Mouse (Mus musculus) skeletal muscle tissue, adult 2 months (tissue): ENCODE results near the gene Ntn1.

Source experiments
- DNase-seq: peaks from one replicate; pipeline ENCODE4 v3.0.0-alpha.2; 2012; ENCODE audit warnings: low read depth, low spot score

The Ntn1 gene

GRCm38 (mm10) chr11:68195168-68195567 lies 205.5 kb downstream of the Ntn1 start:
- DNase-seq, result no peak

- no peak for DNase-seq
Observed at GRCm38 (mm10) chr11:68190849-68191248, 209.8 kb downstream of the Ntn1 start.

- no peak for DNase-seq
Observed at GRCm38 (mm10) chr11:68188695-68189201, 211.9 kb downstream of the Ntn1 start.

DNA sequence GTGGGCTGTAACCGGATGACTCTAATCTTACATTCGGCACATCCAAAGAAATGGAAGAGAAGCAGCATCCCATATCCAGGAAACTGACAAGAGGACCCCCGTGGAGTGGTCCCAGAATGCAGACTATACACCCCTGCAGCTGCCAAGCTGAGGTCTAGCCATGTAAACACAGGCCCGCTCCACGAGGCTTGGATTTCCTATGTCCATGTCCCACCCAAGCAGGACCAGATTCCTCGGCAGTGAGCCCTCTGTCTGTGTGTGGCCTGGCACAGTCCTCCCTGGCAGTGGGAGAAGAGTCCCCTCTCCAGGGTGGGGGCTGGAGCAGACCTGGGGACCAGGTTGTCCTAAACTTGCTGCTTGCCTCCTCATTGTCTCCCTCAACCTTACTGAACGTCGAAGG lies 213.4 kb downstream of the Ntn1 start:
- DNase-seq, result no peak

GRCm38 (mm10) chr11:68185647-68186046 lies 215.0 kb downstream of the Ntn1 start:
- DNase-seq, result no peak

DNA sequence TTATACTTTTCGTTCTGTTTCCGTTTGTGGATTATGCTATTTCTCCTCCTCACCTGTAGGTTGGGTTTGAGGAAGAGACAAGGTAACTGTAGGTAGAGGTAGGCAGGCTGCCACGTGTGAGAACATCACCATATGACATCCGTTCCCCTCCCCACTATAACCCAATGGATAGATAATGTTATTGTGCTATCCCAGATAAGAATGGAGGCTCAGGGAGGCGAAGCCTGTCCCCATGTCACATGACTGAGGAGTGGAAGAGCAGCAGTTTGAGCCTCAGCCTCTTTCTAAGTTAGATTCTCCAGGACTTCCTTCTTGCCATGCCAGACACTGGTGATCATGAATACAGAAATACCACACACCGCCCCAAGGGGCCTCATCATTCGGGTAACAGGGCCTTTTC lies 223.2 kb downstream of the Ntn1 start:
- DNase-seq, result no peak

- DNase-seq, result no peak
Observed at GRCm38 (mm10) chr11:68176550-68176949, 224.1 kb downstream of the Ntn1 start.

DNA sequence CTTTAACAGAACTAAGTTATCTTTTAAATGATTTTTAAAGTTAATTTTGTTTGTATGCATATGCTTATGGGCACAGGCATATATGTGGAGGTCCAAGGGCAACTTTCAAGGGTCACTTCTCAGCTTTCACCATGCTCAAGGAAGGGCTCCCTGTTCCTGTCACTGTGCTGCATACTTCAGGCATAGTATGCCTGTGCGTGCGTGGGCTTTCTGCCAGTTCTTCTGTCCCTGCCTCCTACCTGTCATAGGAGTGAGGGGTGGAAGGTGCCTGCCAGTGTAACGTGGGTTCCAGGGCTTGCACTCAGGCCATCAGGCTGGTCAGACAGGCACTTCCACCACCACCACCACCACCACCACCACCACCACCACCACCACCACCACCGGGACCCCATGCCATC lies 228.0 kb downstream of the Ntn1 start:
- no peak for DNase-seq

GRCm38 (mm10) chr11:68171973-68172647 lies 228.5 kb downstream of the Ntn1 start:
- no peak for DNase-seq

DNA sequence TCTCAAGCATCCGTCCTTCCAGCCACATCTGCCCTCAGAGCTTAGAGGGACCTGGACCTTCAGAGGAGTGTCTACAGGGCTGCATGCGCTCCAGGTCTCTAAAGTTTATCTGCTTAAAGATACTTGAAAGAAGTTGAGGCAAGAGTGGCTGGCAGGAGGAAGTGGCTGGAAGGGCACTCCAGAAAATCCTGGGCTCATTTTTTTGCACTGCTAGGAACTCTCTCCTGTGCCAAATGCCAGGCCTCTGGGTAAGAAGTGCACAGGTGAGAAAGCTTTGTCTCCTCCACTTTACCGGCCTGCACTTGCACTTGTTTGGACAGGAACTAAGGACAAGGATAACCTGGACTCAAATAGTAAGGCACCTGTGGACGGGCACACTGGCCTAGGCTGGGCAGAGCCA lies 232.2 kb downstream of the Ntn1 start:
- DNase-seq, result no peak

GRCm38 (mm10) chr11:68164408-68164807 lies 236.2 kb downstream of the Ntn1 start:
- no peak for DNase-seq

- no peak for DNase-seq
Observed at GRCm38 (mm10) chr11:68159867-68160266, 240.8 kb downstream of the Ntn1 start.
